Mouse (Mus musculus): ENCODE measurements at regions not wholly inside any gene's neighbourhood (a gene's known extent, or its start where the extent isn't known, plus 50 kb on each side); places are given as distances from the start of the nearest gene placed in this dataset.

DNA sequence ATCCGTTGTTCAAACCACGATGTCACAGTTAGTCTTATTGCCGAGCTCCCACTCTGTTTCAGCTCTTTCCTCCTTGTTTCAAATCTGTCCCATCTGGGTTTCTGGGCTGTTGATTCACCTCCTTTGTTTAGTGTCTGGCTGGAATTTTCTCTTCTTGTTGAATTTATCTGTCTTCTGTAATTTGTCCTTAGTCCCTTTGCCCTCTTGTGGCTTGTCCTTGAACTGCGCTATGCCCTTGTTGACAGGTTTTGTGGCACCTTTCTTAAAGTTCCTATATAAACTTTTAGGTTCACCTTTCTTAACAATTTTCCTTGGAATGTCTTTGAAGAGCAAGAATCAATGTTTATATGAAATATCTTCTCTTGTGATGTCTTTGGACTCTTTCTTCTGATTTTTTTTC is 658.2 kb downstream of the Rps29 start:
- no peak for DNase-seq

- DNase-seq, result no peak
Measured at GRCm38 (mm10) chr12:68463032-68463431, 696.0 kb downstream of the Rps29 start.

DNA sequence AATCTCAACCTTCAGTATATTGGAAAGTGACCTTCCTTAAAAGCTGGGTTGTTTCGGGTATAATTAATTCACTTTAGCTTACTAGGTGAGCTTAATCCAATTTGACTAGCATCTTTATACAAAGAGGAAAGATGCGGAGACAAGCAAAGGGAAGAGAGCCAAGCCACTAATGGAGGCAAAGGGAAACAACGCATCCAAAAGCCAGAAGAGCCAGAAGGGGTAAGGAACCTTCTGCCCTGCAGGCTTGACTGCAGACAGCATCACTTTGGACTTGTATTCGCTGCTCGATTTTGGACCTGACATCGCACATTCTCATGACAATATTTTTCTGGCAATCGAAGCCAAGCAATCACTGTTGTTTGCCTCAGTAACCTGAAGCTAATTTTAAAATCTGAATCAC is 700.8 kb downstream of the Rps29 start:
- DNase-seq, result no peak

DNA sequence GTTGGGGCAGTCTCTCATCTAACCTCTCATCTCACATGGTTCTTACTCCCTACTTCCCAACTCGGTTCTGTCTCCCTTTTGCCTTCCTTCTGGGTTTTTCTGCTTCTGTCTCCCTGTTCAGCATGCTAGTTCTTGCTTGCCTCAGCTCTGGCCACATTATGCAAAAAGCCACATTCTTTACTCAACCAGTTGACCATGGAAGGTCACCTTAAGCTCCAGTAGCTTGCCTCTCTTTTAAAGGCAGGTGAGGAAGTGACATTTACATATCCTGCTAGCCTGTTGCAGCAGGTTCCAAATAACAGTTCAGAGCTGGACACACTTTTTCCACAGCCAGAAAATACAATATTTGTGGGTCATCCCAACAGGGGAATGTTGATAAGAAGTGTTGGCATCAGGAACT is 732.4 kb downstream of the Rps29 start:
- no peak for DNase-seq

DNA sequence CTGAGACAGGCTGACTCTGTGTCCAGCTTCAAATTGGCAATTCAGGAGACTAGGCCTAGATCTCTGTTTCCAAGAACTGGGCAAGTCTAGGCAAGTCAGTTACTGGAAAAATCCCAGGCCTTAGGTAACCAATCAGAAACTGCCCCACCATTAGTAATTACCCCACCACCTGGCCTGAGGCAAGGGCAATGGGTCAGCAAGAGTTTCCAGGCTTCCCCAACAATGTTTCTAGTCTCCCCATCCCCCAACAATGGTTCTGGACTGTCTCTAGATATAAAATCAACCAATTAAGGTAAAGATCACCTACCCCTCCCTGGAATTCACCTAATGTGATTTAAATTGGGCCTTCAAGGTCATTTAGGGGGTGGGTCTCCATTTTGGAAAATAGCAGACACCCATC is 734.0 kb downstream of the Rps29 start:
- no peak for DNase-seq

All from thymus, postnatal 36 days (tissue).